Mouse (Mus musculus): ENCODE data around the gene AK157302.
"Not testable (repeated sequence)": the region's sequence is repeated elsewhere in the genome, so short reads cannot be mapped to it uniquely, and the experiment has no call there.

AK157302 gene

DNA sequence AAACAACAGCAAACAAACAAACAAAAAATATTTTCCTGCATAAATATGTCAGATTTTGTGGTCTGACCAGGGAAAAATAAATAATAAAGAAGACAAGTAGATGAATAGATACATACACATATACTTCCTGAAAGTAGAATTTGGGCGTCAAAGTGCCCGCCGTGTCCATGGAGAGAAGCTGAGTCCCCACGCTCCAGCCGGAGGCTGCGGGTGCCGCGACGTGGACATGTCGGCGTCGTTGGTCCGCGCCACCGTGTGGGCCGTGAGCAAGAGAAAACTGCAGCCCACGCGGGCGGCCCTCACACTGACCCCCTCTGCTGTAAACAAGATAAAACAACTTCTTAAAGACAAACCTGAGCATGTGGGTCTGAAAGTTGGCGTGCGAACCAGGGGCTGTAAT lies at the start of gene AK157302:
TSS of gene AK157302 (plus strand) at position 144 of the 400 bp plus-strand sequence.
- no peak for DNase-seq (ENCODE audit: low spot score in 2 of 2)

DNA sequence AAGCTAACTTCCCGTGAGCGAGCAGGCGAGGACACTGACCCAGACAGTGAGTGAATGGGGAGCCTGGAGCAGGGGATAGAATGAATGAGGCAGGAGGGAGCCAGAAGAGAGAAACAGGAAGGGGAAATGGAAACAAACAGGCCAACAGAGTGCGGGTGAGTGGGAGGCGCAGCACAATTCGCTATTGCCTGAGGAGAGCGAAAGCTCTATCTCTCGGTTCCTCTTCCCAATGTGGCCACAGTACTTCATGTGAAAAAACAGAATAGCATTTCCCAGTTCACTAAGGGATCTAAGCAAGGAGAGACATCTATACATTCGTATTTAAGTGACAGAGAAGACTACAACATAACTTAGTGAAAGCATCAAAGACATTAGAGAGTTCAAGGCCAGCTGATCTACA lies 48.2 kb upstream of the AK157302 start:
- DNase-seq (ENCODE audit: low spot score in 2 of 2) = no peak

DNA sequence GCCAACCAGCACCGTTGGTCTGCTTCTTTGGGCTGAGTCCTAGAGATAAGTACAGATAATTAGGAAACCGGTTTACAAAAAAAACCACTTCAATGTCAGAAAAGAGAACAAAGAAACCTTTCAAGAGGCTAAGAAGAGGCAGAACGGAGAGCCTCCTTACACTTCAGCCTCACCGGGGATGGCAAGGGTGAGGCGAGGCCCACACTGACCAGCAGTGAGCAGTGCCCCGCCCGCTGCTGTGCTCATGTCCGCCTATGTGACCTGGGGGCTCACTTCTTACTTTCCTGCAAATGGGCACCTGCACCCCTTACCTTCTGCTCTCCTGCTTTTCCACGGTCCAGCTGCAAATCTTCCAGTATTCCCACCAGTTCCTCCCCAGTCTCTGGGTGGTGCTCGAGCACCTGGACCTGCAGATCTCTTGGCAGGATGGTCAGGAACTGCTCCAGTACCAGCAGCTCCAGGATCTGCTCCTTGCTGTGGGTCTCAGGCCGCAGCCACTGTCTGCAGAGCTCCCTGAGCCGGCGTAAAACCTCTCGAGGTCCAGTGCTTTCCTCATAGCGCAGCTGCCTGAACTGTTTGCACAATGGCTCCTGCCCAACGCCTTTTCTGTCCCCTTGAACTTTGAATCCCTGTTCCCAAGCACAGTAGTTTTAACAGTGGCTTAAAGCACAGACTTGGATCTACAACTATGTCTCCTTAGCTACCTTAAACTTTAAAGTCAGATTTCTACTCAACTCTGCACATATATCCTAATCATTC lies 47.0 kb upstream of the AK157302 start:
- DNase-seq (ENCODE audit: low spot score in 2 of 2) = no peak

DNA sequence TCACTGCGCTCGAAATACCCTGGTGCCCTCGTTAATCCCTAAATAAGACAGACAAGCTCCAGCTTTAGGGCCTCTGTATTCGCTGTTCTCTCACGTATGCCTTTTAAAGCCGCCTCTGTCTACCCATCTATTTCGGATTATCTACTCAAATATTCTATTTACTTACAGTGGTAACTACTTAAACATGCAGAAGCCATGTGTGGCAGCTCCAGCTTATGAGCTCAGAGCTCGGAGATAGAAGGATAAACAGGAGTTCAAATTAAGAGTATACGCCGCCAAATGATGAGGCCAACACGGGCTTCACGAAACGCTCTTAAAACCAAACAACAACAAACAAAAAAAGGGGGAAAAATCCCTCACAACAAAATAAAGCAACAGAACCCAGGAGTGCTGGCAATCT lies 42.0 kb upstream of the AK157302 start:
- DNase-seq (ENCODE audit: low spot score in 2 of 2) = no peak

DNA sequence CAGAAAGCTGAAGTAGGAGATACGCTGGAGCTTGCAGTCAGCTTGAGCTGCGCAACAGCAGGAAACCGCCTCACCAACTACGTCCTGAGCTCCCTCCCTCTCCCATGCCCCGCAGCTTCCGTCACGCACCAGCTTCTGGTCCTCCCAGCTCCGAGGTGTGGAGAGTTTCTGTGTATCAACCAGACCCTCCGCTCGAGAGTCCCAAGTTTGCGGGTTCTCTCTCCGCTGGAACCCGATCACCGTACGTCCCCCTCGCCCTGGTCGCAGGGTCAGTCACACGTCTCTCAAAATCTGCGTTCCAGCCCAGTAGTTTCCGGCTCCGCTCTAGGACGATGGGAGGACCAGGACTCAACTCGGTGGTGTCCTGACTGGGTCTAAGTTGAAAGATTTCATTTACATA lies 41.6 kb upstream of the AK157302 start, which contains the start of gene Zscan26:
TSS of gene Zscan26 (minus strand) at position 282 of the 400 bp plus-strand sequence.
- DNase-seq (ENCODE audit: low spot score in 2 of 2) = peak; percentile 35 to 86

DNA sequence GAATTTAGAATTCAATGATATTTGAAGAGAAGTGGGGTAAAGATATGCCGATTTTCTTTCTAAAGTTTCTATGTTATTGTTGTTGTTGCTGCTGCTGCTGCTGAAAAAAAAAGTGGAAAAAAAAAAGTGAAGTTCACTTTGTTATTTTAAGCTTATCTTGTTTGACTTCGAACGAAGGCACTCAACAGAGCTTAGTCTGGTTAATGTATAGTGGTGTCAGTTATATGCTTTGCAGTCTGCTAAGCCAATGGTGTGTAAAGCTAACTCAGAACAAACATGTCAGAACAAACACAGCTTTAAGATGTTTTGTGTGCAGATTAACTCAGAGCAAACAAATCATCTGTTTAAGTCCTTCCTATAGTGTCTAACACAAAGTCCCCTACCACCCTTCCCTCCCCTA lies 40.9 kb upstream of the AK157302 start:
- no peak for DNase-seq (ENCODE audit: low spot score in 2 of 2)

DNA sequence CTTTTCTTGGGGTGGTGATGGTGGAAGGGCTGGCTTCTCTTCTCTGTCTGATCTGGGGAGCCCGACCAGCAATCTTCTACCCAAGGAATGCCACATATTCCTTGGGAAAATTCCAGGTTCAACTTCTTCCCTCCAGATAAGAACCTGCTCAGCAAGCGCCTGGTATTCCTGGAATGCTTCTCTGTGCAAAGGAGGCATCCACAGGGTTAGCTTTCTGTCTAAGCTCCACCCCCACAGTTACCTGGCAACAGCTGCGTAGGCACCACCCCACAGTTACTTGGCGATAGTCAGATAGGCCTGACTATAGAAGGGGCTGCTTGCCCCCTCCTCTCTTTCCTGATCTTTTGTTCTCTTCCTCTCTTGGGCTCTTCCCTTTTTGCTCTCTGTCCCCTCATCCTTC lies 38.7 kb upstream of the AK157302 start:
- DNase-seq (ENCODE audit: low spot score in 2 of 2) = no peak

DNA sequence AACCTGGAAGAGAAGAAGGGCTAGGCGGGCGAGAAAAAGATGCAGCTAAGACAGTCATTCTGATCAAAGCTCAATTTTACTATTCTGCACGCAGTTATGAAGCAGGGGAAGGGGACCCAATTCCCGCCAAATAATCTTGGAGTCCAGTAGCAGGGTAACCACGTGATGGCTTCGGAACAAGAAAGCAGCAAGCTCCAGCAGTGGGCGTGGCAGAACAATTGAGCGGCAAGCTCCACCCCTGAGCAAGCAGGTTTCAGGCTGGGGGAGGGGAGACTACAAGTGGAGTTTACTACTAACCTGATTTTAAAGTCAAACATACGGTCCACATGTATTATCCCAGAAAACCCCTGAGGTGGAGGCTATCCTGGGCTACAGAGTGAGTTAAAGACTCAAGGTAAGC lies 32.5 kb upstream of the AK157302 start:
- not testable (repeated sequence) for DNase-seq (ENCODE audit: low spot score in 2 of 2)

DNA sequence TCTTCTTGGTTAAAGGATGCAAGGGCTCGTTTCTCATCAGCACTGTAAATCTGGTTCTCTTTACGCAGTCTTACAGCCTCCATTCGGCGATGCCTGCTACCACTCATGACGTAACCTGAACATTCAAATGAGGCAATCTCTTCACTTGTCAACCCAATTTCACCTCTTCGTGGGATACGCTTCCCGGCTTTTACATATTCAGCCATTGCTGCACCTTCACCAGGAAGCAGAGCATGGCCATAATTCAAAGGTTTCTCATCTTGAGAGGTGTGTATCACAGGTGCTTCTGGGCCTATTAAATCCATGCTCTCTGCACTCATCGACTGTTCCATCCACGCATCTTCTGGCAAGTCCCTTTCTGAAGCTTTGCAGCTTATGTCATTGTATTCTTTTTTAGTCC lies 27.7 kb upstream of the AK157302 start:
- DNase-seq (ENCODE audit: low spot score in 2 of 2) = no peak

DNA sequence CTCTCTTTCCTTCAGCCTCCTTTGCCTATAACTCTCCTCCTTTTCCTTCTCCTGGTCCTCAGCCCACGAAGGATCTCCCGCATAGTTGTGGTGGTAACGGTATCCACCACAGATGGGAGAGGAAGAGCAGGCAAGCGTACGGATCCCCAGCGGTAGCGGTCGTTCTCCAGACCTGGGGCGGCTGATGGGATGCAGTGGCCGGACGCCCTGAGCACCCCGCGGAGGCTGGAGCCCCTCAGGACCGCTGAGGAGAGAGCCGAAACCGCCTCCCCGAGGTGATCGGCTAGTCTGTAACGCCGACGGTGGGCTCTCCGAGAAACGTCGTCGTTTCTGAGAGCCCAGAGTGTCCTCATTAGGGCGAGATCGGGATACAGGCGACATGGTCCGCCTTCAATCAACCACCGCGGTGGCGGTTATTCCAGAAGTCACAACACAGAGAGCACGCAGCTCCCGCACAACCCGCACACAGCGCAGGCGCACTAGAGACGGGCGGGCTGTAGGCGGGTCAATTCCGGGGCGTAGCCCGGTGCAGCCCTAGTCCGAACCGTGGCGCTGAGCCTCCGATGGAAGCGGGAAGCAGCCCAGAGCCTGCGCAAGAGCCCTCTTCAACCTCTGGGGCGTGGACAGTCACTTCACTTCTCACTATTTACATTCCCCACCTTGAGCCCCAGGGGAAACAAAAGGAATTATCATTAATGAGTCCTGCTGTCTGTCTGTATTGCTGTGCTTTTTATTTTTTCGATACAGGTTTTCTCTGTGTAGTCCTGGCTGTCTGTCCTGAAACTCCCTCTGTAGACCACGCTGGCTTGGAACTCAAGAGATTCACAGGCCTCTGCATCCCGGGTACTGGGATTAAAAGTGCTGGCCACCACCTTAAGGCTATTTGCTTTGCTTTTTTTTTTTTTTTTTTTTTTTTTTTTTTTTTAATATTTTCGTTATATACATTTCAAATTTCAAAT lies 26.7 kb upstream of the AK157302 start, which contains the start of gene Nkapl:
TSS of gene Nkapl (minus strand) at position 449 of the 959 bp plus-strand sequence.
- DNase-seq (ENCODE audit: low spot score in 2 of 2) = peak; percentile 20 to 74

DNA sequence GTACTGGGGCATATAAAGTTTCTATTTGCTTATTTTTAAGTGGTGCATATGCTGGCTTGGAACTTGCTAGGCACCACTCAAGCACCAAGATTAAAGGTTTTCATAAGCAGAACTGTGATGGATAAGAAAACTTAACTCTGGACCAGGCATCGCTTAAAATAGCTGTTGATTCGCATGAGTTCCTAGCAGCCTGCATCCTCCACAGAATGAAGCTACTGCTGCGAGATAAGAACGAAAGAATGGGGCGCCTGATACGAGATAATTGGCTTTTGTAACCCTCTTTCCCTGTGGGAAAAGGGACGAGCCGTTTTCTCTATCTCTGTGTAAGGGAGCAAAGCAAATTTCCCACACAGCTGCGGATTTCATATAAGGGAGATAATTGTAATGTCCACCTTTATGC lies 25.9 kb upstream of the AK157302 start:
- no peak for DNase-seq (ENCODE audit: low spot score in 2 of 2)

DNA sequence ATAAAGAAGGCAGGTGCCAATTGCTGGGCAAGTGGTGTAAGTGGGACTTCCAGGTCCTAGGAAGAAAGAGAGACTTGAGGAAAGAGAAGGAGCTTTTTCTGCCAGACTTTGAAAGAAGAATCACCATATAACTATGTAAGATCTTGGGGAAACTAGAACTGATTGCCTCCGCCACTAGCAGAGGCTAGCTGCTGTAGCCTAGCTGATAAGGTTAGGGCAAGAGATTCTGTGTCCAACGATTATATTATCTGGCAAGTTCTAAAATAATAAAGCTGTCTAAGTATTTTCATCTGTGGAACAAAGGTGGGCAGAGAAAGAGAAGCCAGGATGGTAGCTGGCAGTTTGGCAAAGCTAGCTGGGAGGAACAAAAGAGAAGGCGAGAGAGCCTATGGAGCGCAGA lies 22.6 kb upstream of the AK157302 start:
- no peak for DNase-seq (ENCODE audit: low spot score in 2 of 2)

DNA sequence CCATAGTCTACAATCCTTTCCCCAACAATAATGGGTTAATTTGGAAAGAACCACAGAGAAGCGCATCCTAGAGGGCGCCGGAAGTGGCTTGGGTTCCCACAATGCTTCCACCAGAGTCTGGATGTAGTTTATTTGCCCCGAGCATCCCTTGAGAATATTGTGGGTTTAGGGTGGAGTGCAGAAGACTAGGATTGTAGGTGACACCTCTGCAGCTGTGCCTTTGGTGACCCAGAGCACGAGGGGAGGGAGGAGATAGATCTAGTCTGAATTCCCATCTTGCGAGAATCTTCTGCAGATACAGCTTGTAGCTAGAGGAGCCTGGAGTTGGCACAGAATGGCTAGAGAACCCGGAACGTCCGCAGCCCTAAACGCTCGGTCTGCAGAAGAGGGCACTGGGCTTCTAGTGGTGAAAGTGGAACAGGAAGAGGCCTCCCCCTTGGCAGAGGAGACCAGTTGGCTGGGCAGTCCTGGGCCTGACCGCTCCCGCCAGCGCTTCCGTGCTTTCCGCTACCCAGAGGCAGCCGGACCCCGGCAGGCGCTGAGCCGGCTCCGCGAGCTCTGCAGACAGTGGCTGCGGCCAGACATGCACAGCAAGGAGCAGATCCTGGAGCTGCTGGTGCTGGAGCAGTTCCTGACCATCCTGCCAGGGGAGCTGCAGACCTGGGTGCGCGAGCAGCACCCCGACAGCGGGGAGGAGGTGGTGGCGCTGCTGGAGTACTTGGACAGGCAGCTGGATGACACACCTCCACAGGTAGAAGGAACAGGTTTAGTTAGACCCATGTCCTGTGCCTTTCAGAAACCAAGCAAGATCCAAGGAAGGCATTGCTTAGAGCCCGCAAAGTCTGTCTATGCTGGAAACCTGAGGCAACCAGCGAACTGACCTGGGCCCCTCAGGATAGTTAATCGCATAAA lies 16.0 kb upstream of the AK157302 start, which contains the start of the genes Zkscan4 and Gm10065:
TSS of gene Zkscan4 (plus strand) at position 149 of the 912 bp plus-strand sequence.
TSS of gene Gm10065 (minus strand) at position 683 of the 912 bp plus-strand sequence.
- peak; percentile 51 to 86 for DNase-seq (ENCODE audit: low spot score in 2 of 2)

DNA sequence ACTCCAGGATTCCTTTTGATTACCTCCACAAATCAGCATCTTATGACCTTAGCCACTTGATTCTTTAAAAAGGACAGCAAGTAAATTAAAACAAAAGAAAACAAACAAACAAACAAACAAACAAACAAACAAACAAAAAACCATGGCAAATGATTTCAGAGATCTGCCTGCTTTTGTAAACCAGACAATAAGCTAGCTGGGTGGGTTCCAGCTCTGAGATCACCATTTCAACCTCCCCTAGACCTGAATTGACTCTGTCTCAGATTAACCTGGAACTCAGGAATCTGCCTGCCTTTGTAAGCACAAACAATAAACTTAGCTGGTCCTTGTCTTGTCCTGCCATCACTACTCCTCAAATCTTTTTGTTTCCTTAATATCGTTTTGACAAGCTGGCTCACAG lies 8.1 kb upstream of the AK157302 start:
- no peak for DNase-seq (ENCODE audit: low spot score in 2 of 2)

DNA sequence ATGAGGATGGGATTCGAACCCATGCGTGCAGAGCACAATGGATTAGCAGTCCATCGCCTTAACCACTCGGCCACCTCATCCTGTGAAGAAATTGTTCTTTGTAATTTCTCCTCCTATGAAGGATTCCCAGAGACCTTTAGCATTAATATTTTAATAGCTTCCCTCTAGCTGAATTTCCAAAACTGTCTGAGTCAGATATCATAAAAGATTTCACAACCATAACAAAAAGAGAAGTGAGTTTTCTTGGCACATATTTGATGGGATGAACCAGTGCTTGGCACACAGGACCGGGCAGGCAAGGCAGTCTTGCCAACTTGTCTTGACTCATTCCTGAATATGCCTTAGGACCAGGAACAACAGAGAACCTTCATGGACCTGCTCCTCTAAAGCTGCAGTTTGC lies 2.2 kb upstream of the AK157302 start:
- no peak for DNase-seq (ENCODE audit: low spot score in 2 of 2)

DNA sequence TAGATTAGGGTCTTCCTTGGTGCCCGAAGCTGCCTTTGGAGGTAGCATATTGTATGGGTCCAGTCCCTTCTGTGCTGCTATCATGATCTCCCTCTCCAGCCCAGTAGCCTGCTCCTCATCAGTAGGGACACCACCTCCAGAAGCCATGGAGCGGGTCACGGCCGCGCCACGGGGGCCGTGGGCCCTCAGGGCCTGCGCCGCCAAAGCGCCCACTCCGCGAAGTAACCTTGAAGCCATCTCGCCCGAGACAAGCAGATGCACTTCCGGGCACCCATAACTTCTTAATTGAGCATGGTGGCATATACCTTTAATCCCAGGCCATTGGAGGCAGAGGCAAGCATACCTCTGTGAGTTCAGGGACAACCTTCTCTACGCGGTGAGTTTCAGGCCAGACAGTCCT lies 6.2 kb downstream of the AK157302 start, which contains the start of gene Gm11273:
TSS of gene Gm11273 (minus strand) at position 237 of the 400 bp plus-strand sequence.
- not testable (repeated sequence) for DNase-seq (ENCODE audit: low spot score in 2 of 2)

DNA sequence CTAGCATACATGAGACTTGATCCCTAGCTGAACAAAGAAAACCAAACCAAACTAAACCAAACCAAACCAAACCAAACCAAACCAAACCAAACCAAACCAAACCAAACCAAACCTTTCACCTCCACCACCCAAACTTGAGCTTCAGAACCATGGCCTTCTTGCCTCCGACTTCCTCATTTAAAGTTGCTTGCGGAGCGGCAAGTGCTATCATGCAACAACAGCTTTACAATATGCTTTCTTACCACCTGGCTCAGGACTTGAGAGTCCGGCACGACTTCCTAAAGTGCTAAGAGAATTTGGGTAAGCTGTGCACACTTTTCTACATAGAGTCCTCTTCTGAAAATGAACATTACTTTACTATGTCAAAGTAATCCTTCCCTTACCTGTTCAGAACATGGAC lies 7.3 kb downstream of the AK157302 start:
- DNase-seq (ENCODE audit: low spot score in 2 of 2) = no peak

DNA sequence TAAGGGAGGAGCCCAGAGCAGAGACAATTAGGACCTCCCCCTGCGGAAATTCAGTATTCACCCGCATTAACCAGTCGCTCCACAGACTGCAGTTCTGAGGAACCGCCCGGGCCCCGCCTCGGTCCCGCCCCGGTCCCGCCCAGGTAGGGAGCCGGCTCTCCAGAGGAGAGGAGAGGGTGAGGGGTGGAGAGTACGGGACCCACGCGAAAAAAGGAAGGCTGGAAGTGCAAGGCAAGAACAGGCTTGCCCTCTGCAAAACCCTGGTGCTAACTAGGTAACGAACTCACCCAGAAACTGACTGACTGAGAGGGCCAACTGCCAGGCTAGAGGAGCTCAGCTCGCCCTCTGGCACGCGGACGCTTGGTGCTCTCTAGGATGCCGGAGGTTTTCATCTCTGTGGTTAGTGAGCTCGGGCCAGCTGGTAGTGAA lies 11.2 kb downstream of the AK157302 start:
- peak; percentile 32 to 69 for DNase-seq (ENCODE audit: low spot score in 2 of 2)

DNA sequence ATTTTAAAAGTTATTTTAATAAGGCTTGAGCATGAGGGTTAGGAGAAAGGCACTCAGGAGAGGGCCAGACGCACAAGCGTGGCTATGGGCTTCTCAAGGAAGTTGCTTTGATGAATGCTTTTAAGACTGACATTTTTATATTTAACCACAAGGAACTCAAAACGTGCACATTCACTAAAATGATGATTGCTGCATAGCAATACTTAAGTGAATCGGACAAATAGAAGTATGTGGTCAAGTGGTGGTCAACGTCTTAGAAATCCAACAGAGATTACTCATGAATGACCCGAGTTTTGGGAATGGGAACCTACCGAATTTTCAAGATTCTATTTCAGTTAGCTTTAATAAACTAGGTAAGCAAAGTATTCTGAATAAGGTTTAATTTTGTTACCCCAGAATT lies 35.1 kb downstream of the AK157302 start:
- DNase-seq (ENCODE audit: low spot score in 2 of 2) = no peak

DNA sequence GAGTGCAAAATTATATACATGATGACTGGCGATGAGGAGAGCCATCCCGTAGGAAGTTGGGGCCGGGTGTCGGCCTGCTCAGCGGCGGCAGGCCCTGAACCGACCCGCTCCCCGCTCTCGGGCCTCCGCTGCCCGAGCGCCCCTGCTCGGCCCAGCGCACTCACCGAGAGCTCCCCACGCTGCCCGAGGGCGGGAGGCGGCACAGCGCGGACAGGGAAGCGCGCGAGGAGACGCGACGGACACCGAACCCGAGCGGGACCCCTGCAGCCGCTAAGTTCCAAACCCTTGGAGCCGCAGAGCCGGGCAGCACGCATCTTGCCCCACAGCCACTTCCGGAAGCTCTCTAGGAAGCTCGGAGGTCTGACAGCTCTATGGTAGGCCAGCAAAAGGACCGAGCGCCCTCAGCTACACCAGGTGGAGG lies 35.8 kb downstream of the AK157302 start, which contains the start of gene Zkscan8:
TSS of gene Zkscan8 (minus strand) at position 340 of the 421 bp plus-strand sequence.
- peak; percentile 54 to 84 for DNase-seq (ENCODE audit: low spot score in 2 of 2)

DNA sequence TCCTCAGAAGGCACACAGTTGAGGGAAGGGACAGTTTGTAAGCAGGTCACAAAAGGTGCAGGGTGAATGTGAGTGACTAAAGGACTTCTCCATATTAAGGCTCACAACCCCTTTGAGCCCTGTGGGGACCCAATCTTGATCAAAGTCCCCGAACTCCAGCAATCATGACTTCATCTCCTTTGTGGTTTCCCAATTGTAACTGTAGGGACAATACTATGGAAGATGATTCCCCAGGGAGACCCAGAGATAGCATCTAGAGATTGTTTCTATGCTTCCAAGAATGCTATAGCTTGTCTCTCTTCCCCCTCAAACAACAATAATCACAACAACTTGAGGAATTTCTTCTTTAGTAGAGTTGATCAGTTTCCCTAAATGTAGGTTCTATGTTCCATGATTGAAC lies 47.7 kb downstream of the AK157302 start, which contains the start of gene Olfr1366:
TSS of gene Olfr1366 (minus strand) at position 101 of the 400 bp plus-strand sequence.
- DNase-seq (ENCODE audit: low spot score in 2 of 2) = no peak
